Mouse (Mus musculus) mouse embryonic stem cell (cell line): ENCODE measurements around the gene Dmd.
"Not testable (repeated sequence)": the region's sequence is repeated elsewhere in the genome, so short reads cannot be mapped to it uniquely, and the experiment has no call there.

Experiments used
- in situ Hi-C, 2 experiments: fragments of 300-500 bp; cut with MboI; formaldehyde crosslinking; loops; 1 replicate in 1 of 2; 3 replicates in 1 of 2; pipeline ENCODE4 v1.14.3; 2019 to 2020; ENCODE audit warnings: low sequenced_read_pairs in 2 of 2, low pct_unique_long_range_greater_than_20kb in 1 of 2, mixed read lengths in 1 of 2; ENCODE audit not compliant: unreplicated experiment in 1 of 2

Dmd gene

DNA sequence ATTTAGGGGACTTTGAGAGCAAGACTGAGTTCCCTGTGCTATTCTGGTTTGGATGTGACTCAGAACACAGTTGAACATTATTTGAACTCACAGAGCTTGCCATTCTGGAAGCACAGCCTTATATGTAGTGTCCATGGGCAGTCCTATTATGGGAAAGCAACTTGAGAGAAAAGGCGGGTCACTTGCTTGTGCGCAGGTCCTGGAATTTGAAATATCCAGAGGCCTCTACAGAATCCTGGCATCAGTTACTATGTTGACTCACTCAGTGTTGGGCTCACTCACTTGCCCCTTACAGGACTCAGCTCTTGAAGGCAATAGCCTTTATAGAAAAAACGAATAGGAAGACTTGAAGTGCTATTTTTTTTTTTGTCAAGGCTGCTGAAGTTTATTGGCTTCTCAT lies at the start of gene Dmd:
TSS of gene Dmd (plus strand) at position 241 of the 400 bp plus-strand sequence.
- in situ Hi-C loops, result no loop called here

DNA sequence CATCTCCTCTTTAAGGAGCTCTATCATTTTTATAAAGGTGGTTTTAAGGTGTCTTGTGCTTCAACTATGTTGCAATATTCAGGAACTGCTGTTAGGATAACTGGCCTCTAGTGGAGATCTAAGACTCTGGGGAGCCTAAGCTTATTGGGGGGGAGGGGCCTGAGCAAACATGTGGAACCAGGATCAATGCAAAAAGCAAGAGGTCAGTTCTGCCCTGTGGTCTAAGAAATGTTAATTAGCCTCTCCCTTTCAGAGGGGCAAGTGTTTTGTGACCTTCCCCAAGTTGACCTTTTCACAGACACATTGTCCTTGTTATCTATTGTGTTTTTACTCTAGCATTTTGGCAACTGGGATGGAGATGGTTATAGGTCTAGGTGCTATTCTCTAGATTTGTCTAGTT lies 47.2 kb upstream of the Dmd start:
- in situ Hi-C loops, result no loop called here

DNA sequence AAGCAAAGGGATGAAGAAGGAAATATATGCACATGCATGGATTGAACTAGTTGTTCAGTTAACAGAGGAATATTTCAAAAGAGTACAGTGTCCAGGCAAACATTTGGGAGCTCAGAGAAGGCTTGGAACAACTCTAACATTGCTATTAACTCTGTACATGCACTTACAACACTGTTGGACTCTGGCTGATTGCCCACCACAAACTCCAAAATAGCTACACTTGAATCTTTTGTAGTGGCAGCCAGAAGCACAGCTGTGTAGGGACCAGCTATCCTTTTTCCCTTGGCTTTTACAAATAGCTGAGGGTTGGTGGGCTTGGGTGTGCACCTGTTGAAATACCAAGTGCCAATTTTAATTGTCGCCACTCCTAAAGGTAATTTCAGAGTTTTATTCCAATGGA lies 39.0 kb downstream of the Dmd start:
- in situ Hi-C loops, result no loop called here

DNA sequence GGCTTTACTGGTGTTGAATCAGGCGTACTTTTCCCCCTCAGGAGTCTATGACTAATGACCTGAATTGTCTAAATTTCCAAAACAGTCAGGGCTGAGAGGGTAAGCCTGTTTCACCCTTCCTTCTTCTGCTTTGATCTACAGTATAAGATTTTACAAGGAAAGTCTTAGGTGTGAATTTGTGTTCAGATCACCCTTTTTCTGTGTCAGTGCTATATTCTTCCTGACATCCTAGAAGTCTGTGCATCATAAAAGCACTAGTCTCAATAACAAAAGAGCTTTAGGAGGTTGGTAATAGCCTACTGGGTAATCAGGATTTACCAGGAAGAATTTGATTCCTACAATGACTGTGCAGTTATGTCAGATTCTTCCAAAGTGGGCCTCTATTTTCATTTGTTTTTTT lies 101.5 kb downstream of the Dmd start:
- in situ Hi-C loops, result no loop called here

DNA sequence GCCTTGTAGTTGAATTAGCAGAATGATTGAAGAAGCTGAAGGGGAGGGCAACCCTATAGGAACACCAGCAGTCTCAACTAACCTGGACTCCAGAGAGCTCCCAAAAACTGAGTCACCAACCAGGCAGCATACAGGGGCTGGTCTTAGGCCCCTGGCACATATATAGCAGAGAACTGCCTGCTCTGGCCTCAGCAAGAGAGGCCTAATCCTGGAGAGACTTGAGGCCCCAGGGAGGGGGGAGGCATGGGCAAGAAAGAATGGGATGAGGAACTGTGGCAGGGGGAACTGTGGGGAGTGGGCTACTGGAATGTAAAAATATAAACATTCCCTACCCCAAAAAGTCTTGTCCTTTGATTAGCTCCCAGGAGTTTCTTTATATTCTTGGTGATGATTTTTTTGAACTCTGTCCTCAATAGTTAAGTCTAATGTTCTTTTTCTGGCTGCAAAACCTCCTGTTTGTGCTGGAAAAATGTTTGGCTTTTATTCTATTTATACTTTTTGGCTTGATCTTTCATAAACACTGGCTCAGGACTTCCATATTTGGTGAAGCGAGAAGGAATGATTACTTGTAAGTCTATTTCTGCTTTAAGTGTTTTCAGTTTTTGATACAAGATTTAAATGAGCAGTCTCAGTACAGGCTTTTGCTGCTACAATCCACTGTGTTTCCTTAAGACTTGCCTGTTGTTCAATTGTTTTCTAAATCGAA lies 167.7 kb downstream of the Dmd start:
- in situ Hi-C loops, result no loop called here

DNA sequence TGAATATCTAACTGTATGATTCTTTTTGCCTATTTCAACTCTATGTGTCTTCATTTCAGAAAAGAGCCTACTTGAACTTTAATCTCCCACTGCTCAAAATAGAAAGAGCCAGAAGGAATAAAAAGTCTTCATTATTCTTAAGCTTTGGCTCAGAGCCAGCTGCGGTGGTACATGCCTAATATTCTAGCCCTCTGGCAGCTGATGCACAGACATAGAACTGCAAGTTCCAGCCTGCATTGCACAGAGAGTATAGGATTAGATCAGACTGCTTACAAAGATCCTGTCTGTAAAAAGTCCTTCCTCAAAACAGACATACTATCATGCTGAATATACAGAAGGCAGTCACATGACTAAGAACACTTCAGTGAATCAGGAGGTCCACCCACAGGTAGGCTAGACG lies 168.5 kb downstream of the Dmd start:
- in situ Hi-C loops, result no loop called here

DNA sequence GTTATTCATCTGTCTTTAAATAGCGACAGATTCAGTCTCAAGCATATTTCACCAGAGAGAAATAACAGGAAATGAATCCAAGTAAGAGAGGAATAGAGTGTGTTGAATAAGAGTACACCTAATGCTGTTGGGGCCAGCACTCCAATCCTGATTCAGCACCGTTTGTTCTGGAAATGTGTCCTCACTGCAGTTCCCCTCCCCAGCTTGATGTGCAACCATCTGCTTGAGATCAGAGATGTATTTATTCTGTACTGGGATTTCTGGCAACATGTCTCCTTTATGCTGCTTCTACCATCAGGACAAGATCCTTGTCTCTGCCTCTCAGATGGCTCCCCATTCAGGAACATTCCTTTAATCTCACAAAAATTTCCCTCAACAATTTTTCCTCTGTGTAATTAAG lies 271.9 kb downstream of the Dmd start:
- in situ Hi-C loops, result no loop called here

DNA sequence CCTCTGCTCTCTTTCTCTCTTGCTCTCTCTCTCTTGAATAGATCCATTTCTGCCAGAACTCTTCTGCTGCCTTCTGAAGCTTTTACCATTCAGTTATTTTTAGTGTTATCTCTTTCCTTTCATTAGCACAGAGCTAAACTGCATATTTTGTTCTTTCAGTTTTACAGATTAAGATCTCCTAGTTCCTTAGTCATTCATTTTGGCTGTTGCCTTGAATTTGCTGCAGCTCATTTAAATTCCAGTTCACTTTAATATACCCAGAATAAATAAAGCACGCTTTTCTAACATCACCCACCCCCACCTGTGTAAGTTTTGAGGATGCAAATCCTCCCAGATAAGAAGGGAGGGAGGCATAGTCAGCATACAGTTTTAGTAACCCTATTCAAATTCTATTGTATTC lies 272.4 kb downstream of the Dmd start:
- in situ Hi-C loops, result no loop called here

DNA sequence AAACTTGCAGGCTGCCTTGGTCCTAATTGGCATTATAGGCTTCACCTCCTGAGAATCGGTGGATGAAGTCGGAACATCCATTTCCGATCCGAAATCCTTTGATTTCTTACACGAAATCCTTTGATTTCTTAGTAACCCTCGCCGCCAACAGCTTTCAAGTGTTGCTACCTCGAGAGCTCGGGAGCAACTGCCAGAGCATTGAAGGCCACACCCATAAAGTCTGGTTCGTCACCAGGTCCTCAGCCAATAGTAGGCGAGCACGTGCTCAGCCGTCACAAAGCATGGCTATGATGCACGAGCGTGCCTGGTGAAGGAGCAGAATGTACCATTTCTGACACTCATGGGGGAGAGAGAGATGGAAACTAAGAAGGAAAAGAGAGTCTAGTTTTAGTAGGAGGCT lies 538.9 kb downstream of the Dmd start, which contains the start of gene Tsga8:
TSS of gene Tsga8 (minus strand) at position 327 of the 400 bp plus-strand sequence.
- in situ Hi-C loops, result no loop called here

DNA sequence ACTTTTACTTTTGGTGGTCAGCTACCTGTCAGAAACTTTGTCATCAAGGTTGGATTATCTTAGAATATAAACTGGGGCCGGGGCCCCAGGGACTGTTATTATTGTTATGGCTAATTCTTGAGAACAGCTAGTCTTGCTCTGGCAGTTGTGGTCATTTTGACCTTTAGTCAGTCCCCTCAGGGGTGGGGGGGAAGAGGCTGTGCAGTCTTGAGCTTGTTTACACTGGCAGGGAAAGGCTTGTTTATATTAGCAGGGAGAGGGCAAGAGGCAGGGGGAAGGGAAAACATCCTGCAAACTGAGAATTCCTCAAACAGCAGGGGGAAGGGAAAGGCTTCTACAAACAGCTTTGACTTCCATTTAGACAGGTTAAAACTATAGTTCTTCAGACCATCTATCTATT lies 726.3 kb downstream of the Dmd start:
- in situ Hi-C loops, result no loop called here

DNA sequence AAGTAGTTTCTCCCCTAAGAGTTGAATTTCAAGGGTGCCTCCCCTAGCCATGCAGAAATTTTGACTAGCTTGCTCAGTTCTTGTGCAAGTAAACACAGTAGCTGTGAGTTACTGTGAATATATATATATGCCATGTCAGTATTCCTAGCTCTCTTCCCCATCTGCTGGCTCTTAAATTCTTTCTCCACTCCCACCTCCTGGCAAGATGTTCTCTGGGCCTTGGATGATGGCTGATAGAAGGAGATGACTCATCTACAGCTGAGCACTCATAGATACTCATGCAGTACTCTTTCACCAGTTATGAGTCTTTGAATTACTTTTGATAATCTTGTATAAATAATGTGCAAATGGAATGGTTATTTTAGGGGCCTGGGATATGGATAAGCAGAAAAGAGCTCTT lies 737.9 kb downstream of the Dmd start:
- in situ Hi-C loops, result no loop called here

DNA sequence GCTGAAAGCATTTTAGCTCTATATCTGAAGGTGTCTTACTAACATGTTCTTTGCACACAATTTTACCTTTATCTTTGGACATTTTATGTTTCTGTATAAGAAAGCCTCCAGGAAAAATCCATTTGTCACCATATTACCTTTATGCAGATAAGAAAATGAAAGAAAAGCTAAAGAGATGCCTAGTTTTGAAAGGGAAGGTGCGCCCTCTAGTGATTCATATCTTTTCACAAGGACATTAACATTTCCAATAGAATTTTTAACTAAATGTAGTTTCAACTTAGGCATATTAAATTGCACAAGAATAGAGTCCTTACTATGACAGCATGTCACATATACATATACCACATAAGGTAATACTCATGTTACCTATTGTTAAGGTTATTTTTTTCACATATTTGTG lies 791.9 kb downstream of the Dmd start:
- in situ Hi-C loops, result no loop called here

DNA sequence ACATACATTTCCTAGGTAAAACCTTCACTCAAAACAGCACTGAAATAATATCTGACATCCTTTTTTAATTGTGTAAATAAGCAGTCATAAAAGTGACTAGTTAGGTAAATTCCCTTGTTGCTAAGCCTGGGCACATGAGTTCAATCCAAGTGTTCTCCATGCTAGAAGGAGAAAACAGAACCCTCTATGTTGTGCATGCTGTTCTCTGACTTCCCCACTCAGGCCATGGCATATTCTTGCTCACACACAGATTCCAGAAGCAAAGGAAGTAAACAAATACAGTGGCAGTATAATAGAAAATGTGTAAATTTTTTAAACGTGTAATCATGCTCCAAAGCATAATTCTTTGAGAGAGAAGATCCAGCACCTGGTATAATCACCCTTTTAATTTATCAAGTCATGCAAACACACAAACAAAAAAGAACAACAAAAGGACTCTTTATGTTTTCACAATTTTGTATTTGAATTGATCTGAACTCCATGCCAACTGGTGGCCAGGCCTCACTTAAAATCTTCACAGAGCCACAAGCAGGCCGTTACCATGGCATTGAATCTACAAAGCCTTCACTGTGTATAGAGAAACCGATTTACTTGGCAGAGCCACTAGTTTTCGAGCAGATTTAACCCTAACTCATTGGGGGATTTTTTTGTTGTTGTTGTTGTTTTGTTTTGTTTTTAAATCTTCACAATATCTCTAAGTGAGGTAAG lies 797.8 kb downstream of the Dmd start:
- in situ Hi-C loops, result no loop called here

DNA sequence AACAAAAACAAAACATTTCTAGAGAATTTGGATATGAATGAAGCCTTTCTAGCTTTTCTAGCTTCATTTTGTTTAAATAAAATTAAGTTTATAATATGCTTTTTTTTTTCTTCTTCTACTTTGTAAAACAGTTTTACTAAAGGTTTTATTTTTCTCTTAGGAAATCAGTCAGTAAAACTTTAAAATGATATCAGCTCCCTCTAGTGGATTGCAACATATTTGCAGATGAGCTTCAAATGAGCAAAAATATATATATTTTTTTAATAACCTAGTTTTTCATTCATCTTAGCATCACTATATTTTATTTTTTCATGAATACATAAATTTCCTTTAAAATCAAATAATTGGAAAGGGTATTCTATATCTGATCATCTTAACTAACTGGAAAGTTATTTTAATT lies 838.7 kb downstream of the Dmd start:
- in situ Hi-C loops, result no loop called here

DNA sequence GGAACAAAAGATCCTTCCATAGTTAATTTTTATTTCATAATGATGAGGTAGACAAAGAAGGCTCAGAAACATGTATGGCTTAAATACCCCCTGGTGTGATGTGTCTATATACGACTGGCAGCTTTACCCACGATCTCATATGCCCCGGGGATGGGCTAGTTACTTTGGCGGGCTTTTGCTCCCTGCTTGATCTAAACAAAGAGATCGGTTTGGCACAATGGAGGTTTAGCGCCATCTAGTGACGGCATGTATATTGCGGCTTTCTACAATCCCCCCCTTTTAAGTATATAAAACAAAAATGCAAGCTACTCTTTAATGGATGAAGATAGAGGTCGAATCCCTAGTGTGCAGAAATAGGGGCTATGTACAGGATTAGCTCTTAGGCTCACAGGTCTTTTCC lies 918.8 kb downstream of the Dmd start:
- in situ Hi-C loops, result not testable (repeated sequence)

DNA sequence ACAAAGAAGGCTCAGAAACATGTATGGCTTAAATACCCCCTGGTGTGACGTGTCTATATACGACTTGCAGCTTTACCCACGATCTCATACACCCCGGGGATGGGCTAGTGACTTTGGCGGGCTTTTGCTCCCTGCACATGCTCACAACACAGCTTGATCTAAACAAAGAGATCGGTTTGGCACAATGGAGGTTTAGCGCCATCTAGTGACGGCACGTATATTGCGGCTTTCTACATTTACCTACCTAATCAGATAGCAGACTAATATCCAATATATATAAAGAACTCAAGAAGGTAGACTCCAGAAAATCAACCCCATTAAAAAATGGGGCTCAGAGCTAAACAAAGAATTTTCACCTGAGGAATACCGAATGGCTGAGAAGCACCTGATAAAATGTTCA lies 926.7 kb downstream of the Dmd start:
- in situ Hi-C loops, result not testable (repeated sequence)

DNA sequence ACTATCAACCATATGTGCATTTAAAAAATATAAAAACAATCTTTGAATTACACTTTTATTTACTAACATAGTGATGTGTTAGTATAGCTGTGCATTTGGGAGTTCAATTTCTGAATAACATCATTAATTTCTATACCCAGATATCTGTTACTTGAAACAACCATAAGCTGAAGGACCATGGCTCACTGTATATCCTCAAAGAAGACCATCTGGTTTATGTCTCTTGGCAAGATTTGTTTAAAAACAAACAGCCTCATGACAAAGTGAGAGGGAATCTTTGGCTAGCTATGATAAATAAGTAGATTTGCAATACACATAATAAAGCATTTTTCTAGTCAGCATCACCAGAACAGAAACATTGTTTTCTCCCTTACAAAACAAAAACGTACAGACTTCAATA lies 1027.2 kb downstream of the Dmd start:
- in situ Hi-C loops, result no loop called here

DNA sequence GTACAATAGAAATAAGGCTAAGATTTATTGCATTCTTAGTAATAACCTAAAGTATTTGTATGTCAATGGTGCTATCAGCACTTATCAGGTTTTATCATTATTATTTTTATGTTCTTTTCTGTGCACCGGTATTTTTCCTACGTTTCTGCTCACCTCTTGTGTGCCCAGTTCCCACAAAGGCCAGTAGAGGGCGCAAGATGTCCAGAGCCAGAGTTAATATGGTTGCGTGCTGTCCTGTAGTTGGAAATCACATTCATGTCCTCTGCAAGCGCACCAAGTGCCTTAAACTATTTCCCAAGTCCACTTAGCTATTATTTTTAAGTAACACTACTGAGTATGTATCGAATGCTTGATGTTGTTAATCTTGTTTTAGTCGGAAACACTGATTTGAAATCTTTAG lies 1052.6 kb downstream of the Dmd start:
- in situ Hi-C loops, result no loop called here

DNA sequence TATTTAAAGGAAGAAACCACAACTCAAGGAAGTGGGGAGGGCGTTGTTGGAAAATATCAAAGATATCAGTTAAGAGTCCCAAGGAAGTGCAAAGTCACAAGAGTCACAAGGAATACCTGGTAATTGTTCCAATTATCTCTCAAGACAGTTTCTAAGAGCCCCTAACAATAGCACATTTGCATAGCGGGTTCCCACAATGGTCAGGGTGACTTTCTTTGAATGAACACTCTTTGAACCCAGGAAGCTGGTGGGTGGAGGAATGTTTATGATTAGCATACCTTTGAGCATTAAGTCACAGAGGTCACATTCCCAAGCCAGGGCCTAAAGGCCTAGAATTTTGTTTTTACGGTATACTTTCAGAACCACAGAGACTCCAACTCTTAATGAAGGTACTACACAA lies 1113.8 kb downstream of the Dmd start:
- in situ Hi-C loops, result not testable (repeated sequence)

DNA sequence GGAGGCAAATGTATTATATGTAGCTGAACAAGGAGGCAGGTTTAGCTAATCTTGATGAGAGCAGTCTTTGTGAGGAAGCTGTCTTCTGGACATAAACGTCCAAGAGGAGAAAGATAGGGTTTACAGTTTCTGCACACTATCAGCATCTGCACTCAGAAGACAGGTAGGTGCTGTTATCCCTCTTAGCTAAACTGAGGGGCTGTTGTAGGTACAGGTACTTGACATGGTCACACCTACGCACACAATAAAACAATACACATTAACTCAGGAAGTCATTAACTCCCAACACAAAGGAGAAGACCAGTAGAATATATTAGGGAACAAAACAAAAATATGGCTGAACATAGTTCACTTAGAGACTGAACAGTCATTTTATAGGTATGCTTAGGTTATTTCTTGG lies 1217.2 kb downstream of the Dmd start:
- in situ Hi-C loops, result no loop called here
